Mouse (Mus musculus): Measurements from ENCODE around the gene Serpine2.

DNA sequence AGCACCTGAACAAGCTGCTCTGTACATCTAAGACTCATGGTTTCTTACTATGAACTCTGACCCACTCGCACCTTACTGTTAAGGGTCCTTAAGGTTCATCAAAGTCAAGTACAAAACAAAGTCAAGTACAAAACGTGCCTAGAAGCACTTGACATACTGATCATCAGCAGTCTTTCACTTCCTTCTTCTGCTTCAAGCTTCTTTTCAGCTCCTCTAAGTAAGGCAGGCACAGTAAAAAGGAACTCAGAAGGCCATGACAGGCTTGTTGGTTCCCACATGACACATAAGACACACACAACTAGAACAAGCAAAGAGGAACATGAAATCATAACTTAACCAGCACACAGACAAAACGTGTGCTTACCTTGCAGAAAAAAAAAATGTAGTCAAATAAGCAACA lies 12.3 kb downstream of the Serpine2 start:
- TF ChIP-seq CTCF (IDR thresholded peaks at IDR 0.05; ENCODE audit: low read depth), result no peak
- TF ChIP-seq EP300 (IDR thresholded peaks at IDR 0.05; ENCODE audit: low read depth), result no peak
